Mouse (Mus musculus) thymus, postnatal 14 days (tissue): ENCODE data around the gene Lpin3.

Experiments
- DNase-seq: peaks from one replicate; pipeline ENCODE4 v3.0.0; 2021

The Lpin3 gene

GRCm38 (mm10) chr2:160940930-160941709, 60.6 kb downstream of the Lpin3 start:
- no peak for DNase-seq

- DNase-seq = no peak
Observed at GRCm38 (mm10) chr2:160942443-160942842, 62.0 kb downstream of the Lpin3 start.

- no peak for DNase-seq
Observed at GRCm38 (mm10) chr2:160951595-160951994, 71.1 kb downstream of the Lpin3 start.

GRCm38 (mm10) chr2:160953131-160953873, 72.8 kb downstream of the Lpin3 start:
- no peak for DNase-seq

- no peak for DNase-seq
Observed at GRCm38 (mm10) chr2:160954541-160954940, 74.1 kb downstream of the Lpin3 start.

DNA sequence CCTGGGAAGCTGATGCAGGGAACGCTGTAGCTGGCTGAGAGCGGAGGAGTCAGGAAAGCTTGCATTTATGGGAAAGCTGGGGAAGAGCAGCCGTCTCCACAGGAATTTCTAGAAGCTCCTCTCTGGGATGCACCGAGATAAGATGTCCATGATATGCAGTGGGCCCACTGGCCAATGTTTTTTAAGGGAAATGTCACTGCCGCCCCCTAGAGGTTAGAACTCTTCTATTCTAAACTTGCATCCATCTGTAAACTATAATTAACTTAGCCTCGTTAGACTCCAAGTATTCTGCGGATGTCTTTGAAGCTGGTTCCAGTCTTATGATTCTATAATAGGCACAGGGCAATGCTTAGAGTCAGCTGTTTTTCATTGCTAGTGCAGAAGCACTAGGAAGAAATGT, 74.9 kb downstream of the Lpin3 start:
- no peak for DNase-seq
